Mouse (Mus musculus) forebrain, embryonic 15.5 days (tissue): ENCODE measurements around the gene Gm11027. TPM values are rescaled to one million over a fixed set of nuclear protein-coding genes. Genes with fewer than 3 reads are reported as not detected.

Experiments used
- ATAC-seq: fragments of 200-750 bp; cut with Nextera tagmentation; replicated peaks from 2 replicates; pipeline ENCODE4 v1.8.0; 2017; ENCODE audit warnings: mild to moderate bottlenecking, moderate TSS enrichment, moderate library complexity
- H3K27ac ChIP-seq: fragments of 300-500 bp; sonication (generic); replicated peaks from 2 replicates; pipeline ENCODE4 v1.5.1; 2015; ENCODE audit warnings: mild to moderate bottlenecking, inconsistent platforms
- H3K27me3 ChIP-seq: fragments of 300-500 bp; sonication (generic); 2 replicates; pipeline ENCODE4 v1.6.1; 2015; ENCODE audit warnings: inconsistent platforms
- H3K36me3 ChIP-seq: fragments of 300-500 bp; sonication (generic); 2 replicates; pipeline ENCODE4 v1.6.1; 2015; ENCODE audit warnings: mild to moderate bottlenecking, inconsistent platforms
- H3K4me1 ChIP-seq: fragments of 300-500 bp; sonication (generic); 2 replicates; pipeline ENCODE4 v1.6.1; 2015; ENCODE audit warnings: inconsistent platforms
- H3K4me2 ChIP-seq: fragments of 300-500 bp; sonication (generic); replicated peaks from 2 replicates; pipeline ENCODE4 v1.6.1; 2015; ENCODE audit warnings: mild to moderate bottlenecking, inconsistent platforms
- H3K4me3 ChIP-seq: fragments of 300-500 bp; sonication (generic); 2 replicates; pipeline ENCODE4 v1.5.1; 2015; ENCODE audit warnings: mild to moderate bottlenecking, inconsistent platforms
- H3K9ac ChIP-seq: fragments of 300-500 bp; sonication (generic); replicated peaks from 2 replicates; pipeline ENCODE4 v1.6.1; 2015; ENCODE audit warnings: mild to moderate bottlenecking, inconsistent platforms
- H3K9me3 ChIP-seq: fragments of 300-500 bp; sonication (generic); 2 replicates; pipeline ENCODE4 v1.6.1; 2016; ENCODE audit warnings: inconsistent platforms
- WGBS: fragments of 180-500 bp; shearing (Covaris S2); methylation state at CpG from one replicate; pipeline ENCODE4 v1.1.7; 2015; ENCODE audit warnings: mixed read lengths; 5-methylcytosine and 5-hydroxymethylcytosine counted together
- polyA plus RNA-seq: library from polyadenylated mRNA; unstranded; fragments of >200 nt; fragmentation: Nextera tagmentation; extraction: Ambion mirVana; gene quantifications from 2 replicates; pipeline ENCODE4 v1.2.1, GENCODE M21; 2015

Gene Gm11027
- polyA plus RNA-seq, 1 experiment from 2014 or later: not detected

DNA sequence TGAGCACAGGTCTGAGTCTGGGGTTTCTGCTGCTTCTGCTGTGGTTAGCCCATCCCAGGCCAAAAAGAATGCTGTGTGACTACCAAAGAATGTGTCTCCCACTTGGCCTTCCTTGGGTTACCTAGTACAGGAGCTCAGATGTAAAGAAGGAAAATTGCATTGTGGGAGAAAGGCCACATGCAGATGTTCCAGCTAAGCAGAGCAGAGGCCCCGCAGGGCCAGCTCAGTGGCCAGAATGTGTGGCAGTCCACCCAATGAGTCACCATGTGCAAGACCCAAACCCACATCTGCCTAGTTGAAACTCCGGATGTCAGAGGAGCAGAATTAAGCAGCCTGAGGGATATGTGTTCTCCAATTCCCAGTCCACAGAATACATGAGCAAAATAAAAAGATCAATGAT lies 16.9 kb upstream of the Gm11027 start:
- Histone ChIP-seq H3K36me3 (no peaks in the 10 kb centered on the region), H3K9me3 (no peaks in the 10 kb centered on the region), H3K4me1 (peaks cover 8% of the 10 kb centered on the region; the same call in 1 of the 2 replicates), H3K27me3 (no peaks in the 10 kb centered on the region), H3K4me2 (no peak overlapping the region), H3K4me3 (no peak overlapping the region), H3K27ac (no peak overlapping the region), H3K9ac (no peak overlapping the region)
- no peak for ATAC-seq
- 84% methylated on average over 2 of the region's 2 CpGs for WGBS

DNA sequence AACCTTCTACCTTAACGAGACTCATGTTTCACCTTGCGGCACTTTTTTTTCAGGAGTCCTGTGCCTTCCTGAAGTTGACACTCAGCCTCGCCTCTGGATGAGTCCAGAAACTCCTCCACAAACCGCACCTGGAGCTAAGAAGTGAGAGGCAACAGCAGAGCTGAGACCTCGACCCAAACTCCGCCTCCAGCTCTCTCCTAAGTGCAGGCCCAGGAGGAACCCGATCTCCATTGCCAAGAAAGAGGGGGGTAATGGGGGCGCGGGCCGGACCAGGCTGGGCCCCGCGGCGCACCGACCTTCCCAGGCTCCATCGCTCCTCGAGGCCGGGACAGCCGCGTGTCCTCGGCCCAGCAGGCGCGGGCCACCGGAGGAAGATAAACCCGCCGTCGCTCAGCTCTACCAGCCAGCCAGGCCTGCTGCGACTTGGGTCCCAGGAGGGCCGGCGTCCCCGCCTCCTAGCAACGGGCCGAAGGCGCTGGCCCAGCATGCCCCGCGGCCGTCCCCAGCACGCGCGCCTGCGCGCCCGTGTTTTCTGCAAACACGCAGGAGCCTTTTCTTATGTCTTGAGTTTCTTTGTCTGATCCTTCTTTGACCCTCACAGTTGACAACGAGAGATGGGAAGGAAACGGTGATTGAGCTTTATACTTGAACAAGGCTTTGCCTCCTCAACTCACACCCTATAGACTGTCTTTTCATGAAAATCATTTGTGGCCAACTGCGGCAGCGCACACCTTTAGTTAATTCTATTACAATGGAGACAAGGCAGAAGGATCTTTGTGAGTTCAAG lies 12.4 kb upstream of the Gm11027 start, which contains the start of gene Wdr60:
Gene Wdr60, minus strand, starts transcription at position 468 of the 787 bp plus-strand sequence.
- ATAC-seq: peak; percentile 99
- H3K27ac ChIP-seq: peak within 1 kb of the TSS; percentile 63
- 3% methylated on average over 47 of the region's 47 CpGs for WGBS
- no peaks in the 10 kb centered on the region for H3K27me3 ChIP-seq
- H3K4me2 ChIP-seq: peak within 1 kb of the TSS; percentile 85
- peak within 1 kb of the TSS; percentile 84 for H3K9ac ChIP-seq
- H3K36me3 ChIP-seq: no peaks in the 10 kb centered on the region
- no peaks in the 10 kb centered on the region for H3K9me3 ChIP-seq
- H3K4me1 ChIP-seq: peaks cover 9% of the 10 kb centered on the region; the same call in 1 of the 2 replicates
- peak within 1 kb of the TSS; percentile 91 for H3K4me3 ChIP-seq

DNA sequence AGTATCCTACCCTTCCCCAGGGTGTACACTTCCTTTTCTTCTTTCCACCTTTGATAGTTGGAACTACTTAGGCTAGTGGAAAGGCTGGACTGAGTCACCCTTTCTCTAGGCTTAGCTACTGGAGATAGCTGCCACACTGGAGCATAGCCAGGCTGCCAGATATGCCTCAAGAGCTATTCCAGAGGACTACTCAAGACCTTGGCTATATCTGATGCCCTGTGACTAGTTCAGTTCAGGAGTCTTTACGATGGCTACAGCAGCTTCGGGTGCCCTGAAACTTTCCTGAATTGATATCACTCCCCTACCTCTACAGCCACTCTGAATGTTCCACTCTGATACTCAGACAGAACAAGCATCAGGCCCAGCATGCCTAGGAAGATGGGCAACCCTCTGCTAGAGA lies 10.4 kb upstream of the Gm11027 start:
- no peak for ATAC-seq
- H3K4me2 ChIP-seq: no peak overlapping the region
- no peaks in the 10 kb centered on the region for H3K9me3 ChIP-seq
- 97% methylated on average over 2 of the region's 2 CpGs for WGBS
- H3K27me3 ChIP-seq: no peaks in the 10 kb centered on the region
- H3K27ac ChIP-seq: no peak overlapping the region
- no peak overlapping the region for H3K4me3 ChIP-seq
- peaks cover 9% of the 10 kb centered on the region; the same call in 1 of the 2 replicates for H3K4me1 ChIP-seq
- no peak overlapping the region for H3K9ac ChIP-seq
- H3K36me3 ChIP-seq: no peaks in the 10 kb centered on the region

DNA sequence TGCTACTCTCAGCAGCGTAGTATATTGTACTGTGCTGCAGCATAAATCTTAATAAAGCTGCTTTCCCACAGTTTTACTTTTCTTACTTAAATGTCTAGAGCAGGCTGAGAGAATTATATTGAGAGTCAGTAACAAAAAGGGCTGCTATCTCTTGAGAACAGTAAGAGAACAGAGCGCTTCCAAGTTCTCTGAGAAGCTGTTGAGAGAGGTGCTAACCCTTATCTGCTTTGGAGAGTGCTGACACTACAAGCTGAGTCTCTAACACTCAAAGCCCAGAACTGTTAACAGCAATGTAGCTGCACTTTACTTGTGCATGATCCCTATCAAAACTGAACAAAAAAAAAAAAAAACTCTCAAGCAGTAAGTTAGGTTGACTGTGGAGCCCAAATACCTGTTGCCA lies 9.9 kb upstream of the Gm11027 start:
- Histone ChIP-seq H3K27ac (no peak overlapping the region), H3K4me2 (no peak overlapping the region), H3K36me3 (no peaks in the 10 kb centered on the region), H3K4me3 (no peak overlapping the region), H3K9ac (no peak overlapping the region), H3K4me1 (peaks cover 9% of the 10 kb centered on the region; the same call in 1 of the 2 replicates), H3K27me3 (no peaks in the 10 kb centered on the region), H3K9me3 (no peaks in the 10 kb centered on the region)
- 82% methylated on average over 2 of the region's 2 CpGs for WGBS
- no peak for ATAC-seq

DNA sequence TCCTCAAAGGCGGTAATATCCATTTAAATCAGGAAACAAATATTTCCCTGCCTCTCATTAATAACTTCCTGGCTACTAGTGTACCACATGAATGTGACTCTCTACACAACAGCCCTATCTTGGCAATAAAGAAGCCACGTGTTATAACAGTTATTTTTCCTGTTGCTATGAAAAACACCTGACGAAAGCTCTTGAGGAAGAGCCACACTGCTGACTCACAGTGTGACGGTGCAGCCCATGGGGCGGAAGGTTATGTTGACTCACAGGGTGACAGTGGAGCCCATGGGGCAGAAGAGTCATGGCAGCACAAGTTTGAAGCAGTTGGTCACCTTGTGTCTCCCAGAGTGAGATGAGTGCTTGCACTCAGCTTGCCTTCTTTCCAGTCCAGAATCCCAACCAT lies 5.7 kb upstream of the Gm11027 start:
- Histone ChIP-seq H3K36me3 (no peaks in the 10 kb centered on the region), H3K4me2 (no peak overlapping the region), H3K27ac (no peak overlapping the region), H3K9ac (no peak overlapping the region), H3K27me3 (no peaks in the 10 kb centered on the region), H3K9me3 (no peaks in the 10 kb centered on the region), H3K4me3 (no peak overlapping the region), H3K4me1 (no peaks in the 10 kb centered on the region)
- no peak for ATAC-seq
- 87% methylated on average over 5 of the region's 5 CpGs for WGBS

DNA sequence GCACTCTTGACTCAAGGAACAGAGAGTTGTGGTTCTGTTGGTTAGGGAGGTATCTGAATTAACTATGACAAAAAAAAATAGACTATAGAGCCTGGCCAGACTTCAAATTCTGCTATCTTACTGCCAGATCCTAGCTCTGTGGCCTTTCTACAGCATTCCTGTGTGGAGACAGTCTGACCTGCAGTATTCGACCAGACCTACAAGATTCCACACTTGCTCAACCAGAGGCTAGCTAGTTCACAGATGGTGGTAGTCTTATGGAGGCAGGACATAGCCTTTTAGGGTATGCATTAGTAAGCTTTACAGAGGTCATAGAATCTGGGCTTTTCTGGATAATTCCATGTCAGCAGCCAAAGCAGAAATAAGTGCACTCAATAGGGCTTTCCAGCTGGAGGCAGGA lies 4.6 kb upstream of the Gm11027 start:
- 91% methylated on average over 1 of the region's 1 CpGs for WGBS
- Histone ChIP-seq H3K4me1 (no peaks in the 10 kb centered on the region), H3K27ac (no peak overlapping the region), H3K4me2 (no peak overlapping the region), H3K4me3 (no peak overlapping the region), H3K36me3 (no peaks in the 10 kb centered on the region), H3K9ac (no peak overlapping the region), H3K9me3 (no peaks in the 10 kb centered on the region), H3K27me3 (no peaks in the 10 kb centered on the region)
- no peak for ATAC-seq

DNA sequence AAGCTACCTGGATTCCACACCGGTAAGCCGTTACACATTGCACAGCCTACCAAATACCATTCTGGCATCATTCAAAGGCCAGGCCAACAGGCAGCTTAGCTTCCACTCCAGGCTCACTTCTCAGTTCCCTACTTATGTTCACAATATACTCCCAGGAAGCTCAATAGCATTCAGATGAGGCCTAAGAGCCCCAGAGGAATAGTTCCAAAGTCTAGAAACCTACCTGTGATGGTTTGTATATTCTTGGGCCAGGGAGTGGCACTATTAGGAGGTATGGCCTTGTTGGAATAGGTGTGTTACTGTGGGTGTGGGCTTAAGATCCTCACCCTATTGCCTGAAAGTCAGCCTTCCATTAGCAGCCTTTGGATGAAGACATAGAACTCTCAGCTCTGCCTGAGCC lies 4.1 kb upstream of the Gm11027 start:
- Histone ChIP-seq H3K9ac (no peak overlapping the region), H3K4me1 (no peaks in the 10 kb centered on the region), H3K27ac (no peak overlapping the region), H3K9me3 (no peaks in the 10 kb centered on the region), H3K36me3 (no peaks in the 10 kb centered on the region), H3K4me2 (no peak overlapping the region), H3K4me3 (no peak overlapping the region), H3K27me3 (no peaks in the 10 kb centered on the region)
- WGBS: 100% methylated on average over 2 of the region's 2 CpGs
- no peak for ATAC-seq

DNA sequence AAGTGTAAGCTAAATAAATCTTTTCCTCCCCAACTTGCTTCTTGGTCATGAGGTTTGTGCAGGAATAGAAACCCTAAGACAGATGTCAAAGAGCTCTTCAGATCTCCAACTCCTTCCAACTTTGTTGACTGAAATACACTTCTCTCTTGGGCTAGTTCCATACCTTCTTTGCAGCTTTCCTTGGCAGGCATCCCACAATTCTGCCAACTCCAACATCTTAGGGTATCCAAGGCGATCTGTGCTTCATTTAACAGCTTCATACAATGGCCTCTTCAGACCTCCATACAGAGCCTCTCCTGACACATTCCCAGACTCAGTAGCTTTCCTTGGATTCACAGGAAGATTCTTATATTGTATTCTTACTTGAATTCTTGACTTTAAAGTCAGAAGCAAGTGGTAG lies 1.5 kb upstream of the Gm11027 start:
- Histone ChIP-seq H3K27me3 (no peaks in the 10 kb centered on the region), H3K4me1 (no peaks in the 10 kb centered on the region), H3K27ac (no peak overlapping the region), H3K36me3 (no peaks in the 10 kb centered on the region), H3K9ac (no peak overlapping the region), H3K4me3 (no peak overlapping the region), H3K9me3 (no peaks in the 10 kb centered on the region), H3K4me2 (no peak overlapping the region)
- no peak for ATAC-seq
- WGBS: 48% methylated on average over 1 of the region's 1 CpGs

DNA sequence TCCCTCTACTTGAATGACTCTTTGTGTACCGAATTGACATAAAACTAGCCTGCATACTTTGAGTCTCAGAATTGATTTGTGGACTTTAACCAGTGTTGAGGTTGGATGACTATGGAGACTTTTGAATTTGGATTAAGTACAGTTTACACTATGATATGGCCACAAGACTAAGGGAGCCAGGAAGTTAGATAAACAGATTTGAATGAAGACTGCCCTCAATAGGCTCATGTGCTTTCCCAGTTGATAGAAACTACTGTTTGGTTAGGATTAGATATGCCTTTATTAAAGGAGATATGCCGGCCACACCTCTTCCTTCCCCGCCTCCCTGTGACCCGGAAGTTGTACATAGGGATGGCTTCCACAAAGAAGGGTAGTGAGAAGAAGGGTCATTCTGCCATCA lies 445 bp downstream of the Gm11027 start:
- Histone ChIP-seq H3K4me3 (no peak overlapping the region), H3K4me2 (no peak overlapping the region), H3K36me3 (no peaks in the 10 kb centered on the region), H3K4me1 (peaks cover 7% of the 10 kb centered on the region), H3K9me3 (no peaks in the 10 kb centered on the region), H3K27ac (no peak overlapping the region), H3K27me3 (no peaks in the 10 kb centered on the region), H3K9ac (no peak overlapping the region)
- no peak for ATAC-seq
- WGBS: 94% methylated on average over 4 of the region's 4 CpGs

DNA sequence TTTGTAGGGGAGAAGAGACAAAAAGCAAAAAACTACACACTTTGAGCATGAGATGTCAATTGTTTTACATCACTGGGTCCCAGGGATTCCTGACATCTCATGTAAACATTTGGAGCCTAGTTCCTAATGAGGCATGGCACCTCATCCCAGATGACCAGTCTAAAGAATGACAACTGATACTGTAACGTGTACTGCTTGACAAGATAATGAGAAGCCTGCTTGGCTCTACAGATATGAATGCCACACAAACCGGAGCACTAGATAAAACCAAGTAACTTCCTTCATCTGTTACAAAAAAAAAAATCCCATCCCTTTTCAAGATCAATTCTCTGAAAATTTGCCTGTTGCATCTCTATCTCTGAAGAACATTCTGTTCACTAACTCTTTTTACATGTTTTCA lies 1.8 kb downstream of the Gm11027 start:
- H3K4me3 ChIP-seq: no peak overlapping the region

DNA sequence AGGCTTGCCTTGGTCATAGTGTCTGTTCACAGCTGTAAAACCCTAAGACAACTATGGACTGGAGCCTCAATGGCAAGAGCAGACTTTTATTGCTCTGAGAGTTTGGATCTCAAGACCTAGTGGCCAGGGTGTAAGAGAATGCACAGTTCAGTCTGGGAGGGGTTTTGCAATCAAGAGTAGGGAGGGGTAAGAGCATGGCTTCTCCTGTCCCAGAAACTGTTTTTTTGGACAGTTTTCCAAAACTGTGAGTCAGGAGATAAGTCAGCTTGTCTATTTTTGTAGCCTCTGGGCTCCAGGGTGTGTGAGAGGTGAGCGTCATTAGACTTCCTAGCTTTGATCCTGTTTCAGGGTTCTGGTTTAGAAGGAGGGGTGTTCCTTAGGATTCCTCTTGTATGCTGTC lies 3.4 kb downstream of the Gm11027 start:
- no peak overlapping the region for H3K27ac ChIP-seq
- no peaks in the 10 kb centered on the region for H3K36me3 ChIP-seq
- no peaks in the 10 kb centered on the region for H3K27me3 ChIP-seq
- no peak overlapping the region for H3K4me2 ChIP-seq
- 91% methylated on average over 1 of the region's 1 CpGs for WGBS
- H3K9me3 ChIP-seq: no peaks in the 10 kb centered on the region
- no peak overlapping the region for H3K9ac ChIP-seq
- no peak overlapping the region for H3K4me3 ChIP-seq
- no peak for ATAC-seq
- peaks cover 18% of the 10 kb centered on the region for H3K4me1 ChIP-seq

More for the DNA sequence above, 1.8 kb downstream of the Gm11027 start:
- Histone ChIP-seq H3K36me3 (no peaks in the 10 kb centered on the region), H3K27me3 (no peaks in the 10 kb centered on the region), H3K9ac (no peak overlapping the region), H3K9me3 (no peaks in the 10 kb centered on the region), H3K27ac (no peak overlapping the region), H3K4me1 (peaks cover 9% of the 10 kb centered on the region), H3K4me2 (no peak overlapping the region)
- 83% methylated on average over 2 of the region's 2 CpGs for WGBS
- ATAC-seq: no peak

DNA sequence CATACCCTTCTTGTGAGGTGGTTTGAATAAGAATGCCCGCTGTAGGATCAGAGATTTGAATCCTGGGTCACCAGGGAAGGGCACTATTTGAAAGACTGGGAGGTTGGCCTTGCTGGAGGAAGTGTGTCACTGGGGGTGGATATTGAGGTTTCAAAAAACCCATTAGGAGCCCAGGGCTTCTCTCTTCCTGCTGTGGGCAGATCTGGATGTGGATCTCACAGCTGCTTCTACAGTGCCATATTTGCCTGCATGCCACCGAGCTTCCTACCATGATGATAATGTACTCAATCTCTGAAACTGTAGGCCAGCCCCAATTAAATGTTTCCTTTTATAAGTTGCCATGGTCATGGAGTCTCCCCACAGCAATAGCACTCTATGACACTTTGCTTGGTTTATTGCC lies 4.0 kb downstream of the Gm11027 start:
- 91% methylated on average over 2 of the region's 2 CpGs for WGBS
- Histone ChIP-seq H3K9me3 (no peaks in the 10 kb centered on the region), H3K9ac (no peak overlapping the region), H3K4me3 (no peak overlapping the region), H3K4me2 (no peak overlapping the region), H3K27ac (no peak overlapping the region), H3K36me3 (no peaks in the 10 kb centered on the region), H3K27me3 (no peaks in the 10 kb centered on the region), H3K4me1 (peaks cover 18% of the 10 kb centered on the region)
- ATAC-seq: no peak

DNA sequence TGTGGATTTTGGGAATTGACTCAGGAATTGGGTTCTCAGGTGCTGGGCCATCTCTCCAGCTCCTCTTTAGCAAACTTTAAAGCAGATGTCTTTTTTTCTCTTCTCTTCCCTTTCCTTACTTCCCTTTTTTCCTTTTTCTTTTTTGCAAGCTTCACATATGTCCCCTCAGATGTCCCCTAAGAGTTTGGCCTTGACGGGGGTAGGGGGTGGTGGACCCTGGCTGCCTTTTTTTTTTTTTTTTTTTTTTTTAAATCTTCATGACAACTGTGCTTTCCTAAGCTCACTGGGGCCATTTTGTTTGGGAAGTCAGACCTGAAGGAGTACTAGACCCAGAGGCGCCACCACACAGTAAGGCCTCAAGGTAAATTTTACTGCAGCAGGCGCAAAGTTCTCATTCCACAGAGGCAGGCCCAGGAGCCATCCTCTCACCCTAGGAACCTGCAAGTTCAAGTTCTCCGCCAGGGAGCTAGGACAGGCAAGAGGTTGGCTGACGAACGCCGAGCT lies 5.0 kb downstream of the Gm11027 start:
- Histone ChIP-seq H3K4me3 (peak overlapping the region; percentile 100), H3K9me3 (no peaks in the 10 kb centered on the region), H3K36me3 (no peaks in the 10 kb centered on the region), H3K4me1 (peaks cover 18% of the 10 kb centered on the region), H3K27ac (peak overlapping the region; percentile 97), H3K9ac (peak overlapping the region; percentile 96), H3K4me2 (peak overlapping the region; percentile 65), H3K27me3 (no peaks in the 10 kb centered on the region)
- WGBS: 1% methylated on average over 7 of the region's 7 CpGs
- ATAC-seq: no peak
